Mouse (Mus musculus) thymus, postnatal 0 days (tissue): Measurements from ENCODE around the gene Olfr1427. TPM values are rescaled to one million over a fixed set of nuclear protein-coding genes. Genes with fewer than 3 reads are reported as not detected.
"Not testable (repeated sequence)": the region's sequence is repeated elsewhere in the genome, so short reads cannot be mapped to it uniquely, and the experiment has no call there.

ENCODE experiments used
- DNase-seq: peaks from one replicate; pipeline ENCODE4 v3.0.0-alpha.2; 2015; ENCODE audit warnings: low spot score
- polyA plus RNA-seq: library from polyadenylated mRNA; unstranded; fragments of >200 nt; fragmentation: Nextera tagmentation; extraction: Ambion mirVana; gene quantifications from 2 replicates; pipeline ENCODE4 v1.2.1, GENCODE M21; 2015

Olfr1427 gene
- polyA plus RNA-seq: not detected in 2 replicates

GRCm38 (mm10) chr19:12103234-12103633 lies at the start of gene Olfr1427:
Gene Olfr1427, minus strand, starts transcription at chr19:12103334.
- DNase-seq: no peak

- DNase-seq: no peak
These were observed 42.3 kb upstream of the Olfr1427 start for GRCm38 (mm10) chr19:12145452-12145851.

- no peak for DNase-seq
These were observed 40.2 kb upstream of the Olfr1427 start for GRCm38 (mm10) chr19:12143356-12143755.

- DNase-seq: peak; percentile 5
These were observed 31.2 kb upstream of the Olfr1427 start for GRCm38 (mm10) chr19:12134289-12134688.

GRCm38 (mm10) chr19:12123103-12123502 lies 20.0 kb upstream of the Olfr1427 start, which contains the start of gene Olfr76:
Gene Olfr76, minus strand, starts transcription at chr19:12123203.
- no peak for DNase-seq

GRCm38 (mm10) chr19:12116464-12116863 lies 13.3 kb upstream of the Olfr1427 start:
- DNase-seq: no peak

GRCm38 (mm10) chr19:12115797-12116196 lies 12.7 kb upstream of the Olfr1427 start, which contains the start of gene Olfr1428:
Gene Olfr1428, minus strand, starts transcription at chr19:12115897.
- no peak for DNase-seq

- DNase-seq: no peak
These were observed 10.7 kb upstream of the Olfr1427 start for GRCm38 (mm10) chr19:12113807-12114206.

GRCm38 (mm10) chr19:12104541-12104940 lies 1.4 kb upstream of the Olfr1427 start:
- DNase-seq: no peak

- DNase-seq: no peak
These were observed 11.2 kb downstream of the Olfr1427 start, which contains the start of gene Olfr1426 for GRCm38 (mm10) chr19:12091913-12092312. Gene Olfr1426, minus strand, starts transcription at chr19:12092013.

GRCm38 (mm10) chr19:12077631-12078030 lies 25.5 kb downstream of the Olfr1427 start, which contains the start of gene Olfr1425:
Gene Olfr1425, minus strand, starts transcription at chr19:12077731.
- DNase-seq: not testable (repeated sequence)

GRCm38 (mm10) chr19:12069546-12069945 lies 33.6 kb downstream of the Olfr1427 start:
- not testable (repeated sequence) for DNase-seq

- not testable (repeated sequence) for DNase-seq
These were observed 35.3 kb downstream of the Olfr1427 start for GRCm38 (mm10) chr19:12067806-12068205.

- not testable (repeated sequence) for DNase-seq
These were observed 40.6 kb downstream of the Olfr1427 start, which contains the start of gene Olfr1424 for GRCm38 (mm10) chr19:12062582-12062981. Gene Olfr1424, minus strand, starts transcription at chr19:12062682.

Other genes starting within 250 kb of the Olfr1427 start
- not detected in 2 replicates for gene Olfr1418, start 242.3 kb downstream of the Olfr1427 start, polyA plus RNA-seq
- gene Olfr1419, start 228.2 kb downstream of the Olfr1427 start, polyA plus RNA-seq: not detected in 2 replicates
- gene Olfr1420, start 216.8 kb downstream of the Olfr1427 start, polyA plus RNA-seq: not detected in 2 replicates
- gene Patl1, start 190.9 kb downstream of the Olfr1427 start, polyA plus RNA-seq: 12.5 and 13.1 TPM in 2 replicates
- 5.4 and 6.5 TPM in 2 replicates for gene Osbp, start 137.4 kb downstream of the Olfr1427 start, polyA plus RNA-seq
- not detected in 2 replicates for gene Olfr1423, start 62.0 kb downstream of the Olfr1427 start, polyA plus RNA-seq
- gene Olfr1424, start 40.7 kb downstream of the Olfr1427 start, polyA plus RNA-seq: not detected in 2 replicates
- not detected in 2 replicates for gene Olfr1425, start 25.6 kb downstream of the Olfr1427 start, polyA plus RNA-seq
- gene Olfr1426, start 11.3 kb downstream of the Olfr1427 start, polyA plus RNA-seq: not detected in 2 replicates
- gene Olfr1428, start 12.6 kb upstream of the Olfr1427 start, polyA plus RNA-seq: not detected in 2 replicates
- not detected in 2 replicates for gene Olfr76, start 19.9 kb upstream of the Olfr1427 start, polyA plus RNA-seq
- gene Olfr1555-ps1, start 66.8 kb upstream of the Olfr1427 start, polyA plus RNA-seq: not detected in 2 replicates
- gene Olfr1431, start 97.3 kb upstream of the Olfr1427 start, polyA plus RNA-seq: not detected in 2 replicates
- gene Olfr1432, start 129.3 kb upstream of the Olfr1427 start, polyA plus RNA-seq: not detected in 2 replicates
- not detected in 2 replicates for gene Olfr262, start 138.3 kb upstream of the Olfr1427 start, polyA plus RNA-seq
- not detected in 2 replicates for gene Olfr235, start 157.7 kb upstream of the Olfr1427 start, polyA plus RNA-seq
- gene Olfr1434, start 176.5 kb upstream of the Olfr1427 start, polyA plus RNA-seq: not detected in 2 replicates
- gene Olfr1436, start 195.8 kb upstream of the Olfr1427 start, polyA plus RNA-seq: not detected in 2 replicates
- not detected in 2 replicates for gene Olfr1437, start 221.8 kb upstream of the Olfr1427 start, polyA plus RNA-seq
- not detected in 2 replicates for gene Olfr1438-ps1, start 232.6 kb upstream of the Olfr1427 start, polyA plus RNA-seq